13 mouse cellular contexts compared by ENCODE assay signal in genomic region chr8:35211506-35212452, GRCm38 (mm10).
A peak's percentile ranks its signal among the peaks of the same experiment; 100 is the strongest.
DNase-seq lines count a peak whose midpoint lies in the region; ATAC-seq and TF ChIP-seq lines count a peak whose summit lies in the region.
"Had no signal": no experiment of that assay in that cellular context is flagged by ENCODE, and none has a peak within 500 bp of the region (broad histone marks: within the 10 kb centered on the region; RNA-seq: fewer than 3 reads in every experiment).

No protein-coding gene starts in this region.

- H3K4me2 ChIP-seq in hindbrain, embryonic 16.5 days (ENCODE audit: low read length): no peak overlapping the region
- H3K4me2 ChIP-seq in hindbrain, embryonic 13.5 days: no peak overlapping the region
- no peak overlapping the region for H3K4me2 ChIP-seq in embryonic facial prominence, embryonic 15.5 days (replicated peaks)
- H3K4me2 ChIP-seq in stomach, postnatal 0 days (replicated peaks; ENCODE audit: low read depth): no peak overlapping the region
- H3K4me2 ChIP-seq: heart, embryonic 11.5 days had no signal

- TF ChIP-seq CTCF in stomach, postnatal 0 days (IDR thresholded peaks at IDR 0.05; ENCODE audit: low read depth): no peak

- 72% methylated on average over 10 of the region's 10 CpGs for WGBS in hindbrain, embryonic 16.5 days
- WGBS in hindbrain, embryonic 13.5 days: 67% methylated on average over 10 of the region's 10 CpGs
- WGBS in embryonic facial prominence, embryonic 15.5 days: 49% methylated on average over 10 of the region's 10 CpGs
- WGBS in stomach, postnatal 0 days: 57% methylated on average over 10 of the region's 10 CpGs

- no peaks in the 10 kb centered on the region for H3K9me3 ChIP-seq in hindbrain, embryonic 16.5 days (ENCODE audit: control insufficient read depth, low read length)
- no peaks in the 10 kb centered on the region for H3K9me3 ChIP-seq in hindbrain, embryonic 13.5 days
- no peaks in the 10 kb centered on the region for H3K9me3 ChIP-seq in embryonic facial prominence, embryonic 15.5 days (replicated peaks)
- no peaks in the 10 kb centered on the region for H3K9me3 ChIP-seq in stomach, postnatal 0 days (ENCODE audit: control insufficient read depth, low read length)

- H3K4me1 ChIP-seq in hindbrain, embryonic 16.5 days (ENCODE audit: control insufficient read depth, insufficient read depth, low read depth, low read length): no peaks in the 10 kb centered on the region
- no peaks in the 10 kb centered on the region; the same call in 1 of the 2 replicates for H3K4me1 ChIP-seq in hindbrain, embryonic 13.5 days (replicated peaks)
- peaks cover 22% of the 10 kb centered on the region for H3K4me1 ChIP-seq in embryonic facial prominence, embryonic 15.5 days
- H3K4me1 ChIP-seq in stomach, postnatal 0 days (replicated peaks; ENCODE audit: control insufficient read depth, insufficient read depth): no peaks in the 10 kb centered on the region

- peak; percentile 40 to 50 for DNase-seq in right cerebral cortex, postnatal 10 days (ENCODE audit: low spot score in 2 of 2)
- DNase-seq in right cerebral cortex, postnatal 14 days: no peak
- DNase-seq in stomach, postnatal 0 days (ENCODE audit: low spot score): peak; percentile 26
- no peak for DNase-seq in cerebellum, adult 11 months
- no peak for DNase-seq in thymus, postnatal 0 days (ENCODE audit: low spot score)
- DNase-seq: cerebellum, postnatal 10 days; layer of hippocampus, postnatal 36 days; lung, postnatal 10 days had no signal

- H3K9ac ChIP-seq in hindbrain, embryonic 16.5 days (ENCODE audit: low read depth, low read length): no peak overlapping the region
- no peak overlapping the region for H3K9ac ChIP-seq in hindbrain, embryonic 13.5 days
- no peak overlapping the region for H3K9ac ChIP-seq in embryonic facial prominence, embryonic 15.5 days
- no peak overlapping the region for H3K9ac ChIP-seq in stomach, postnatal 0 days (ENCODE audit: low read length)

- no peaks in the 10 kb centered on the region for H3K36me3 ChIP-seq in hindbrain, embryonic 16.5 days (ENCODE audit: control insufficient read depth, insufficient read depth, low read length)
- no peaks in the 10 kb centered on the region for H3K36me3 ChIP-seq in hindbrain, embryonic 13.5 days
- H3K36me3 ChIP-seq in embryonic facial prominence, embryonic 15.5 days: no peaks in the 10 kb centered on the region
- no peaks in the 10 kb centered on the region for H3K36me3 ChIP-seq in stomach, postnatal 0 days (ENCODE audit: control insufficient read depth, insufficient read depth, low read length)

- H3K27ac ChIP-seq in hindbrain, embryonic 16.5 days (ENCODE audit: low read depth, low read length): no peak overlapping the region
- H3K27ac ChIP-seq in hindbrain, embryonic 13.5 days: no peak overlapping the region
- 0 out of 2 replicates have a peak overlapping the region, but pooled peaks have one; percentile 22 for H3K27ac ChIP-seq in embryonic facial prominence, embryonic 15.5 days (replicated peaks)
- no peak overlapping the region for H3K27ac ChIP-seq in stomach, postnatal 0 days (replicated peaks)

- H3K27me3 ChIP-seq in hindbrain, embryonic 16.5 days (replicated peaks; ENCODE audit: control insufficient read depth, insufficient read depth, low read length): no peaks in the 10 kb centered on the region
- H3K27me3 ChIP-seq in hindbrain, embryonic 13.5 days: no peaks in the 10 kb centered on the region
- H3K27me3 ChIP-seq in embryonic facial prominence, embryonic 15.5 days: no peaks in the 10 kb centered on the region
- H3K27me3 ChIP-seq in stomach, postnatal 0 days (ENCODE audit: control insufficient read depth, insufficient read depth, low read length): no peaks in the 10 kb centered on the region
- H3K27me3 ChIP-seq: CH12.LX had no signal

- peak; percentile 54; the same call in 1 of the 2 replicates for ATAC-seq in hindbrain, embryonic 16.5 days
- ATAC-seq in hindbrain, embryonic 13.5 days (ENCODE audit: low FRiP score): no peak
- no peak for ATAC-seq in embryonic facial prominence, embryonic 15.5 days (ENCODE audit: insufficient number of reproducible peaks, low FRiP score, low TSS enrichment, low read depth)
- no peak for ATAC-seq in stomach, postnatal 0 days (ENCODE audit: low FRiP score, low TSS enrichment)

- no peak overlapping the region for H3K4me3 ChIP-seq in hindbrain, embryonic 16.5 days (ENCODE audit: low read length)
- no peak overlapping the region for H3K4me3 ChIP-seq in hindbrain, embryonic 13.5 days
- no peak overlapping the region for H3K4me3 ChIP-seq in embryonic facial prominence, embryonic 15.5 days (replicated peaks)
- H3K4me3 ChIP-seq in stomach, postnatal 0 days (ENCODE audit: low read depth, low read length): no peak overlapping the region

- no peak for TF ChIP-seq EP300 in stomach, postnatal 0 days (optimal IDR thresholded peaks at IDR 0.05)

Comparison
In these comparisons a context has a peak if more than half of its experiments do, and no peak if none do; other contexts are left out.
1. DNase-seq: peak in right cerebral cortex, postnatal 10 days (2 of 2) and stomach, postnatal 0 days (single experiment); none in right cerebral cortex, postnatal 14 days (single experiment), cerebellum, adult 11 months (single experiment) and thymus, postnatal 0 days (single experiment).